Mouse (Mus musculus): ENCODE measurements around the gene Ceacam1. TPM values are rescaled to one million over a fixed set of nuclear protein-coding genes. Genes with fewer than 3 reads are reported as not detected.
"Not testable (repeated sequence)": the region's sequence is repeated elsewhere in the genome, so short reads cannot be mapped to it uniquely, and the experiment has no call there.

Gene Ceacam1
- polyA plus RNA-seq, 1 experiment: 32.1 TPM

- H3K27ac ChIP-seq (ENCODE audit: insufficient read depth, low read depth, low read length): no peak overlapping the region
- peaks cover 2% of the 10 kb centered on the region; the same call in 1 of the 2 replicates for H3K4me1 ChIP-seq (ENCODE audit: control insufficient read depth, insufficient read depth, low read length)
- no peak overlapping the region for H3K4me3 ChIP-seq (ENCODE audit: insufficient read depth, low read depth, low read length)
- TF ChIP-seq POLR2A (IDR thresholded peaks at IDR 0.05; ENCODE audit: low read depth, low read length): no peak
- TF ChIP-seq CTCF (conservative IDR thresholded peaks at IDR 0.05; ENCODE audit: insufficient read depth, insufficient read length, low read depth, low read length): no peak
- 67% methylated on average over 4 of the region's 4 CpGs for WGBS
- no peaks in the 10 kb centered on the region for H3K27me3 ChIP-seq (replicated peaks; ENCODE audit: control insufficient read depth, insufficient read depth, low read length)
- no peak for DNase-seq
- H3K36me3 ChIP-seq (ENCODE audit: control insufficient read depth, insufficient read depth, low read length): no peaks in the 10 kb centered on the region
Observed at GRCm38 (mm10) chr7:25429886-25430784, 47.3 kb downstream of the Ceacam1 start.

- Histone ChIP-seq H3K27me3 (replicated peaks; ENCODE audit: control insufficient read depth, insufficient read depth, low read length) (no peaks in the 10 kb centered on the region), H3K27ac (ENCODE audit: insufficient read depth, low read depth, low read length) (0 out of 2 replicates have a peak overlapping the region, but pooled peaks have one; percentile 7), H3K4me1 (ENCODE audit: control insufficient read depth, insufficient read depth, low read length) (peaks cover 2% of the 10 kb centered on the region; the same call in 1 of the 2 replicates), H3K4me3 (ENCODE audit: insufficient read depth, low read depth, low read length) (no peak overlapping the region), H3K36me3 (ENCODE audit: control insufficient read depth, insufficient read depth, low read length) (no peaks in the 10 kb centered on the region)
- TF ChIP-seq POLR2A (IDR thresholded peaks at IDR 0.05; ENCODE audit: low read depth, low read length): no peak
- TF ChIP-seq CTCF (conservative IDR thresholded peaks at IDR 0.05; ENCODE audit: insufficient read depth, insufficient read length, low read depth, low read length): no peak
- WGBS: 47% methylated on average over 3 of the region's 3 CpGs
- peak; percentile 24 for DNase-seq
Observed at GRCm38 (mm10) chr7:25428321-25428720, 49.1 kb downstream of the Ceacam1 start.

- no peaks in the 10 kb centered on the region for H3K36me3 ChIP-seq (ENCODE audit: control insufficient read depth, insufficient read depth, low read length)
- no peak for TF ChIP-seq CTCF (conservative IDR thresholded peaks at IDR 0.05; ENCODE audit: insufficient read depth, insufficient read length, low read depth, low read length)
- no peak for TF ChIP-seq POLR2A (IDR thresholded peaks at IDR 0.05; ENCODE audit: low read depth, low read length)
- H3K27ac ChIP-seq (ENCODE audit: insufficient read depth, low read depth, low read length): no peak overlapping the region
- 93% methylated on average over 5 of the region's 5 CpGs for WGBS
- no peak overlapping the region for H3K4me3 ChIP-seq (ENCODE audit: insufficient read depth, low read depth, low read length)
- peaks cover 2% of the 10 kb centered on the region; the same call in 1 of the 2 replicates for H3K4me1 ChIP-seq (ENCODE audit: control insufficient read depth, insufficient read depth, low read length)
- no peaks in the 10 kb centered on the region for H3K27me3 ChIP-seq (replicated peaks; ENCODE audit: control insufficient read depth, insufficient read depth, low read length)
- DNase-seq: no peak
Observed at GRCm38 (mm10) chr7:25427144-25427543, 50.3 kb downstream of the Ceacam1 start.

DNA sequence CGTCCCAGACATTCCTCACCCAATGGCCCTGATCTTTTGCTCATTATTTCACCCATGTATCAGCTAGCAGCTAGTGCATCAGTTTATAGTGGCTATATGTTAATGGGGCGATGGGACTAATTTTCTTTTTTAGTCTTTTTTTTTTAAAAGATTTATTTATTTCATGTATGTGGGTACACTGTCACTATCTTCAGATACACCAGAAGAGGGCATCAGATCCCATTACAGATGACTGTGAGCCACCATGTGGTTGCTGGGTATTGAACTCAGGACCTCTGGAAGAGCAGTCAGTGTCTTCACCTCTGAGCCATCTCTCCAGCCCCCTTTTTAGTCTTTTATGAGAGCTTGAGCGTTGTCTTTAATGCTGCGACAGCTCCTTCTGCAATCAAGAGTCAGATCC, 51.0 kb downstream of the Ceacam1 start:
- not testable (repeated sequence) for H3K4me3 ChIP-seq (ENCODE audit: insufficient read depth, low read depth, low read length); H3K36me3 ChIP-seq (ENCODE audit: control insufficient read depth, insufficient read depth, low read length); DNase-seq; H3K27me3 ChIP-seq (replicated peaks; ENCODE audit: control insufficient read depth, insufficient read depth, low read length); H3K27ac ChIP-seq (ENCODE audit: insufficient read depth, low read depth, low read length); H3K4me1 ChIP-seq (ENCODE audit: control insufficient read depth, insufficient read depth, low read length)
- 93% methylated on average over 4 of the region's 4 CpGs for WGBS

GRCm38 (mm10) chr7:25424429-25424828, 53.0 kb downstream of the Ceacam1 start:
- DNase-seq: peak; percentile 84
- Histone ChIP-seq H3K36me3 (ENCODE audit: control insufficient read depth, insufficient read depth, low read length) (no peaks in the 10 kb centered on the region), H3K4me1 (ENCODE audit: control insufficient read depth, insufficient read depth, low read length) (no peaks in the 10 kb centered on the region), H3K4me3 (ENCODE audit: insufficient read depth, low read depth, low read length) (no peak overlapping the region), H3K27ac (ENCODE audit: insufficient read depth, low read depth, low read length) (no peak overlapping the region), H3K27me3 (replicated peaks; ENCODE audit: control insufficient read depth, insufficient read depth, low read length) (no peaks in the 10 kb centered on the region)
- no peak for TF ChIP-seq POLR2A (IDR thresholded peaks at IDR 0.05; ENCODE audit: low read depth, low read length)
- TF ChIP-seq CTCF (conservative IDR thresholded peaks at IDR 0.05; ENCODE audit: insufficient read depth, insufficient read length, low read depth, low read length): peak; percentile 91
- 35% methylated on average over 4 of the region's 4 CpGs for WGBS

GRCm38 (mm10) chr7:25422286-25422841, 55.0 kb downstream of the Ceacam1 start:
- H3K4me1 ChIP-seq (ENCODE audit: control insufficient read depth, insufficient read depth, low read length): no peaks in the 10 kb centered on the region
- H3K36me3 ChIP-seq (ENCODE audit: control insufficient read depth, insufficient read depth, low read length): no peaks in the 10 kb centered on the region
- no peak overlapping the region for H3K4me3 ChIP-seq (ENCODE audit: insufficient read depth, low read depth, low read length)
- DNase-seq: no peak
- no peak overlapping the region for H3K27ac ChIP-seq (ENCODE audit: insufficient read depth, low read depth, low read length)
- H3K27me3 ChIP-seq (replicated peaks; ENCODE audit: control insufficient read depth, insufficient read depth, low read length): no peaks in the 10 kb centered on the region
- WGBS: 80% methylated on average over 16 of the region's 16 CpGs
- no peak for TF ChIP-seq POLR2A (IDR thresholded peaks at IDR 0.05; ENCODE audit: low read depth, low read length)
- TF ChIP-seq CTCF (conservative IDR thresholded peaks at IDR 0.05; ENCODE audit: insufficient read depth, insufficient read length, low read depth, low read length): no peak

DNA sequence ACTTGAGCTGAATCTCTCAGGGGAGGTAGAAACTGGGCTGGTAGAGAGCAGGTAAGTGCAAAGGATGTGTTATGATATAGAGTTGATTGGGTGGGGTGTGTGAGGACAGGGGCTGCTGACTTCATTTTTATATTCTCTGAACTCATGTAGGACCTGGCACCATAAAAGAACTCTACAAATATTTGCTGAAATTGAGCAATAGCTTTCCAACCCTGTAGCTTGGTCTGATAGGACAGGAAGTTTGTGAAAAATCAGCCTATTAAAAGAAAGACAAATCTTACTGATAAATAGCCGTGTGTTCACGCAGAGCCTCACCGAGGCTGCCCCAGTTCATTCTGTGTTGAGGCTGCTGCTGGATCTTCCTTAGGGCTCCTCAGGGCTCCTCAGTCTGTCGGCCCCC, 57.5 kb downstream of the Ceacam1 start:
- WGBS: 86% methylated on average over 4 of the region's 4 CpGs
- TF ChIP-seq POLR2A (IDR thresholded peaks at IDR 0.05; ENCODE audit: low read depth, low read length) (no peak), CTCF (conservative IDR thresholded peaks at IDR 0.05; ENCODE audit: insufficient read depth, insufficient read length, low read depth, low read length) (no peak)
- H3K36me3 ChIP-seq (ENCODE audit: control insufficient read depth, insufficient read depth, low read length): no peaks in the 10 kb centered on the region
- no peaks in the 10 kb centered on the region for H3K27me3 ChIP-seq (replicated peaks; ENCODE audit: control insufficient read depth, insufficient read depth, low read length)
- H3K4me3 ChIP-seq (ENCODE audit: insufficient read depth, low read depth, low read length): no peak overlapping the region
- no peak for DNase-seq
- no peak overlapping the region for H3K27ac ChIP-seq (ENCODE audit: insufficient read depth, low read depth, low read length)
- H3K4me1 ChIP-seq (ENCODE audit: control insufficient read depth, insufficient read depth, low read length): no peaks in the 10 kb centered on the region
